Mouse (Mus musculus) MEL (cell line): ENCODE measurements around the gene Erc1. TPM values are rescaled to one million over a fixed set of nuclear protein-coding genes. Genes with fewer than 3 reads are reported as not detected.

ENCODE experiments used
- DNase-seq: peaks from one replicate; pipeline ENCODE4 v3.0.0; 2011; ENCODE audit warnings: low read depth, low spot score
- H3K27ac ChIP-seq: 2 replicates; pipeline ENCODE4 v1.5.1; 2012; ENCODE audit warnings: low read depth, mild to moderate bottlenecking, control low read depth, low read length, moderate library complexity; ENCODE audit not compliant: control insufficient read depth
- H3K27me3 ChIP-seq, 2 experiments: fragments of 150-350 bp in 1 of 2; sonication (generic) in 1 of 2; 2 replicates each; pipeline ENCODE4 v1.6.1; 2012; ENCODE audit warnings: low read length in 2 of 2, mild to moderate bottlenecking in 2 of 2, improper control_type of control experiment in 1 of 2, moderate library complexity in 1 of 2; ENCODE audit not compliant: insufficient read depth in 2 of 2, control insufficient read depth in 1 of 2
- H3K36me3 ChIP-seq, 2 experiments: 2 replicates each; pipeline ENCODE4 v1.6.1; 2012 to 2014; ENCODE audit warnings: low read length in 2 of 2, improper control_type of control experiment in 1 of 2, inconsistent platforms in 1 of 2, mild to moderate bottlenecking in 1 of 2; ENCODE audit not compliant: insufficient read depth in 2 of 2, control insufficient read depth in 1 of 2
- H3K4me1 ChIP-seq, 2 experiments: fragments of 150-350 bp in 1 of 2; sonication (generic) in 1 of 2; 2 replicates each; pipeline ENCODE4 v1.6.1; 2012; ENCODE audit warnings: low read length in 2 of 2, improper control_type of control experiment in 1 of 2, mild to moderate bottlenecking in 1 of 2; ENCODE audit not compliant: insufficient read depth in 2 of 2, control insufficient read depth in 1 of 2
- H3K4me3 ChIP-seq, 2 experiments: fragments of 150-350 bp in 1 of 2; sonication (generic) in 1 of 2; 2 replicates each; pipeline ENCODE4 v1.5.1; 2012; ENCODE audit warnings: low read depth in 2 of 2, low read length in 2 of 2, mild to moderate bottlenecking in 2 of 2, moderate library complexity in 2 of 2, control low read depth in 1 of 2, improper control_type of control experiment in 1 of 2; ENCODE audit not compliant: control insufficient read depth in 1 of 2, insufficient read depth in 1 of 2
- H3K79me2 ChIP-seq: 2 replicates; pipeline ENCODE4 v1.6.1; 2012; ENCODE audit warnings: mild to moderate bottlenecking, low read length, moderate library complexity; ENCODE audit not compliant: control insufficient read depth, poor library complexity, insufficient read depth
- H3K9ac ChIP-seq: 2 replicates; pipeline ENCODE4 v1.6.1; 2012; ENCODE audit warnings: low read depth, mild to moderate bottlenecking, control low read depth, low read length, moderate library complexity; ENCODE audit not compliant: control insufficient read depth, poor library complexity, severe bottlenecking
- H3K9me3 ChIP-seq: fragments of 150-350 bp; sonication (generic); replicated peaks from 2 replicates; pipeline ENCODE4 v1.6.1; 2012; ENCODE audit warnings: mild to moderate bottlenecking, low read length, improper control_type of control experiment, moderate library complexity; ENCODE audit not compliant: insufficient read depth
- CHD2 ChIP-seq: IDR thresholded peaks from 2 replicates; pipeline ENCODE4 v1.6.1; 2011; ENCODE audit warnings: low read length, improper control_type of control experiment
- EP300 ChIP-seq, 2 experiments: IDR thresholded peaks; 2 replicates each; pipeline ENCODE4 v1.6.1; 2011; ENCODE audit warnings: improper control_type of control experiment in 2 of 2, low read length in 2 of 2, low read depth in 1 of 2, mild to moderate bottlenecking in 1 of 2
- ETS1 ChIP-seq: IDR thresholded peaks from 2 replicates; pipeline ENCODE4 v1.6.1; 2012; ENCODE audit warnings: low read depth, mild to moderate bottlenecking, inconsistent platforms, low read length, improper control_type of control experiment, moderate library complexity
- GABPA ChIP-seq: IDR thresholded peaks from 2 replicates; pipeline ENCODE4 v1.6.1; 2012; ENCODE audit warnings: low read depth, mild to moderate bottlenecking, inconsistent platforms, low read length, improper control_type of control experiment, moderate library complexity
- GATA1 ChIP-seq: IDR thresholded peaks from 2 replicates; pipeline ENCODE4 v1.6.1; 2011; ENCODE audit warnings: low read depth, low read length, improper control_type of control experiment
- MAFK ChIP-seq: IDR thresholded peaks from 2 replicates; pipeline ENCODE4 v1.6.1; 2011; ENCODE audit warnings: low read depth, mild to moderate bottlenecking, low read length, improper control_type of control experiment, borderline replicate concordance
- MAX ChIP-seq: IDR thresholded peaks from 2 replicates; pipeline ENCODE4 v1.6.1; 2011; ENCODE audit warnings: low read length, improper control_type of control experiment
- MAZ ChIP-seq: IDR thresholded peaks from 2 replicates; pipeline ENCODE4 v1.6.1; 2012; ENCODE audit warnings: low read depth, mild to moderate bottlenecking, inconsistent platforms, low read length, improper control_type of control experiment
- MEF2A ChIP-seq: IDR thresholded peaks from 2 replicates; pipeline ENCODE4 v1.6.1; 2014; ENCODE audit warnings: low read depth, mild to moderate bottlenecking, inconsistent platforms, low read length, improper control_type of control experiment; ENCODE audit not compliant: poor library complexity, insufficient replicate concordance, severe bottlenecking; ENCODE audit errors: extremely low read depth
- MXI1 ChIP-seq: IDR thresholded peaks from 2 replicates; pipeline ENCODE4 v1.6.1; 2011; ENCODE audit warnings: mild to moderate bottlenecking, low read depth, low read length, improper control_type of control experiment
- MYB ChIP-seq: IDR thresholded peaks from 2 replicates; pipeline ENCODE4 v1.6.1; 2011; ENCODE audit warnings: mild to moderate bottlenecking, low read depth, low read length, improper control_type of control experiment
- RAD21 ChIP-seq: IDR thresholded peaks from 2 replicates; pipeline ENCODE4 v1.6.1; 2011; ENCODE audit warnings: mild to moderate bottlenecking, low read depth, low read length, improper control_type of control experiment
- SMC3 ChIP-seq: IDR thresholded peaks from 2 replicates; pipeline ENCODE4 v1.6.1; 2011; ENCODE audit warnings: low read depth, low read length, improper control_type of control experiment
- TAL1 ChIP-seq: IDR thresholded peaks from 2 replicates; pipeline ENCODE4 v1.6.1; 2012; ENCODE audit warnings: mild to moderate bottlenecking, inconsistent platforms, low read length, moderate library complexity, mixed read lengths
- TBP ChIP-seq: IDR thresholded peaks from 2 replicates; pipeline ENCODE4 v1.8.0; 2011; ENCODE audit warnings: low read depth, low read length, improper control_type of control experiment
- polyA plus RNA-seq, 2 experiments: library from polyadenylated mRNA; stranded (reverse) in 1 of 2; unstranded in 1 of 2; fragments of >175 nt in 1 of 2; fragments of >200 nt in 1 of 2; gene quantifications; 2 replicates each; pipeline versions ENCODE4 v1.2.1 to v1.2.4; 2012; ENCODE audit warnings: low replicate concordance in 2 of 2, low read depth in 1 of 2; ENCODE audit not compliant: insufficient read length in 2 of 2, insufficient read depth in 1 of 2, missing spikeins in 1 of 2
- total RNA-seq: library from RNA; depleted of rRNA; stranded (reverse); fragments of 300-350 nt; gene quantifications from 2 replicates; pipeline ENCODE4 v1.2.3, GENCODE M21; 2012

The Erc1 gene
- total and polyA plus RNA-seq, 3 experiments = 3.8 to 79.9 (median 9.4) TPM

- no peaks in the 10 kb centered on the region for H3K79me2 ChIP-seq
- no peak overlapping the region for H3K27ac ChIP-seq
- H3K27me3 ChIP-seq = no peaks in the 10 kb centered on the region
- H3K9ac ChIP-seq = no peak overlapping the region
- TF ChIP-seq GABPA (no peak), MAX (no peak)
- TF ChIP-seq, all 39 proteins: peak for 0
- Histone ChIP-seq H3K4me3 (no peak overlapping the region), H3K9me3 (no peaks in the 10 kb centered on the region), H3K36me3 (no peaks in the 10 kb centered on the region), H3K4me1 (no peaks in the 10 kb centered on the region; a peak in 1 of 4 replicates)
- no peak for DNase-seq
Measured at GRCm38 (mm10) chr6:119630622-119631021, 217.3 kb downstream of the Erc1 start.

DNA sequence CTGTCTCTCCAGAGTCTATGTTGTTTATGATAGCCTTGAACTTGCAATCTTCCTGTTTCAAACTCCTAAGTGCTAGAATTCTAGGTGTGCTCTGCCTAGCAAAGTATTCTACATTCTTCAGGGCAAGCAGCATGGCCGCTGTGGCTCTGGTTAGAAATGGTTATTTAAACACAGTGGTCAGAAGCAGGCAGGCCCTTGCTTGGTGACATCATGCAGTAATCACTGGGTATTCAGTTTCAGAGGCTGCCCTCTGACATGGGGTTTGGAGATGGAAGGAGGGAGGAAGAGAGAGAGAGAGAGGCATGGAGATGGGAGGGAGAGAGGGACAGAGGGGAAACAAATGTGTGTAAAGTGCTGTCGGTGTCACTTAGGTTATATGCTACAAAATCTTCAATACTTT lies 246.6 kb downstream of the Erc1 start:
- H3K4me1 ChIP-seq = no peaks in the 10 kb centered on the region
- no peaks in the 10 kb centered on the region for H3K27me3 ChIP-seq
- no peak for DNase-seq
- H3K36me3 ChIP-seq = no peaks in the 10 kb centered on the region
- H3K9me3 ChIP-seq = no peaks in the 10 kb centered on the region
- H3K4me3 ChIP-seq = no peak overlapping the region
- TF ChIP-seq MEF2A = no peak
- TF ChIP-seq RAD21 = no peak
- no peak for TF ChIP-seq MAFK
- no peak for TF ChIP-seq GATA1
- TF ChIP-seq MXI1 = no peak
- no peak for TF ChIP-seq GABPA
- TF ChIP-seq TAL1 = no peak
- TF ChIP-seq CHD2 = no peak
- no peak for TF ChIP-seq MAZ
- no peak for TF ChIP-seq MAX
- TF ChIP-seq MYB = no peak
- no peak for TF ChIP-seq ETS1
- H3K79me2 ChIP-seq = no peaks in the 10 kb centered on the region
- H3K9ac ChIP-seq = no peak overlapping the region
- H3K27ac ChIP-seq = no peak overlapping the region

- no peaks in the 10 kb centered on the region for H3K36me3 ChIP-seq
- H3K27ac ChIP-seq = no peak overlapping the region
- no peak for DNase-seq
- H3K9ac ChIP-seq = no peak overlapping the region
- no peaks in the 10 kb centered on the region for H3K27me3 ChIP-seq
- H3K9me3 ChIP-seq = no peaks in the 10 kb centered on the region
- H3K4me1 ChIP-seq = no peaks in the 10 kb centered on the region
- no peaks in the 10 kb centered on the region for H3K79me2 ChIP-seq
- no peak overlapping the region for H3K4me3 ChIP-seq
- TF ChIP-seq TBP (no peak), TAL1 (no peak), EP300 (IDR thresholded peaks at IDR 0.05; ENCODE audit: low read depth in 1 of 2, low read length in 2 of 2) (no peak), SMC3 (no peak)
Measured at GRCm38 (mm10) chr6:119595440-119595839, 252.5 kb downstream of the Erc1 start.
